Mouse (Mus musculus): Measurements from ENCODE around the gene C530025M09Rik. TPM values are rescaled to one million over a fixed set of nuclear protein-coding genes. Genes with fewer than 3 reads are reported as not detected.

The C530025M09Rik gene
- polyA plus RNA-seq, 1 experiment from 2014 or later = 0.36 TPM

DNA sequence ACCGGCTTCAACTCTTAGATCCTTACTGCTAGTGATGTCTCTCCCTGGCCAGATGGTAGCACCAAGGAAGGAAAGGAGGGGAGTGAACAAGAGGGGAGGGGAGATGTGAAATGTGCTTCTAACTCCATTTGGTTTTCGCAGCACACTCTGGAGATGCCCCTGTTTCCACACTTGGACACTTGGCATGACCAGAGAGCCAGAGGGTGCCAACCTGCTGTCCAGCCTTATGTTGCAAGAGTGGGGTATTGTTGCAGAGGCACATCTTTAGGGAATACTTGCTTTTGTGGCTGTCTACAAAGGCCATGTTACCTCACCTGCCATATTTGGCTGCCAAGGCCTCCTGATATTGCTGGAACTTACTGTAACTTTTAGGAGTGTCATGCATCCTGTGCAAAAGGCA lies 8.7 kb upstream of the C530025M09Rik start:
- Histone ChIP-seq H3K4me2 (replicated peaks; ENCODE audit: low read depth, low read length) (no peak overlapping the region), H3K27me3 (ENCODE audit: control insufficient read depth, insufficient read depth, low read length) (no peaks in the 10 kb centered on the region), H3K9ac (ENCODE audit: low read depth, low read length) (no peak overlapping the region), H3K9me3 (ENCODE audit: control insufficient read depth, low read length) (no peaks in the 10 kb centered on the region), H3K27ac (ENCODE audit: low read depth, low read length) (no peak overlapping the region), H3K36me3 (ENCODE audit: control insufficient read depth, insufficient read depth, low read length) (no peaks in the 10 kb centered on the region), H3K4me1 (replicated peaks; ENCODE audit: control insufficient read depth, insufficient read depth, low read length) (no peaks in the 10 kb centered on the region), H3K4me3 (ENCODE audit: low read depth, low read length) (no peak overlapping the region)
- no peak for DNase-seq (ENCODE audit: low spot score)
- no peak for ATAC-seq (ENCODE audit: low FRiP score)
- 84% methylated on average over 2 of the region's 2 CpGs for WGBS

GRCm38 (mm10) chr2:149836471-149837135 lies 5.6 kb upstream of the C530025M09Rik start:
- Histone ChIP-seq H3K9me3 (ENCODE audit: control insufficient read depth, low read length) (no peaks in the 10 kb centered on the region), H3K27ac (ENCODE audit: low read depth, low read length) (no peak overlapping the region), H3K4me2 (replicated peaks; ENCODE audit: low read depth, low read length) (no peak overlapping the region), H3K36me3 (ENCODE audit: control insufficient read depth, insufficient read depth, low read length) (no peaks in the 10 kb centered on the region), H3K4me1 (replicated peaks; ENCODE audit: control insufficient read depth, insufficient read depth, low read length) (no peaks in the 10 kb centered on the region), H3K4me3 (ENCODE audit: low read depth, low read length) (no peak overlapping the region), H3K27me3 (ENCODE audit: control insufficient read depth, insufficient read depth, low read length) (peaks cover 11% of the 10 kb centered on the region), H3K9ac (ENCODE audit: low read depth, low read length) (no peak overlapping the region)
- no peak for DNase-seq (ENCODE audit: low spot score)
- no peak for ATAC-seq (ENCODE audit: low FRiP score)
- WGBS = 83% methylated on average over 2 of the region's 2 CpGs

GRCm38 (mm10) chr2:149835091-149835490 lies 4.1 kb upstream of the C530025M09Rik start:
- no peak overlapping the region for H3K9ac ChIP-seq (ENCODE audit: low read depth, low read length)
- H3K4me2 ChIP-seq (replicated peaks; ENCODE audit: low read depth, low read length) = no peak overlapping the region
- WGBS = 95% methylated on average over 1 of the region's 1 CpGs

GRCm38 (mm10) chr2:149832301-149832700 lies 1.3 kb upstream of the C530025M09Rik start:
- Histone ChIP-seq H3K9me3 (ENCODE audit: control insufficient read depth, low read length) (no peaks in the 10 kb centered on the region), H3K27me3 (ENCODE audit: control insufficient read depth, insufficient read depth, low read length) (peaks cover 21% of the 10 kb centered on the region), H3K4me3 (ENCODE audit: low read depth, low read length) (0 out of 2 replicates have a peak overlapping the region, but pooled peaks have one; percentile 60), H3K4me2 (replicated peaks; ENCODE audit: low read depth, low read length) (peak overlapping the region; percentile 97), H3K27ac (ENCODE audit: low read depth, low read length) (no peak overlapping the region), H3K9ac (ENCODE audit: low read depth, low read length) (no peak overlapping the region), H3K4me1 (replicated peaks; ENCODE audit: control insufficient read depth, insufficient read depth, low read length) (no peaks in the 10 kb centered on the region), H3K36me3 (ENCODE audit: control insufficient read depth, insufficient read depth, low read length) (no peaks in the 10 kb centered on the region)
- ATAC-seq (ENCODE audit: low FRiP score) = no peak
- peak; percentile 18 for DNase-seq (ENCODE audit: low spot score)
- 4% methylated on average over 5 of the region's 5 CpGs for WGBS

More at GRCm38 (mm10) chr2:149835091-149835490, 4.1 kb upstream of the C530025M09Rik start:
- Histone ChIP-seq H3K27me3 (ENCODE audit: control insufficient read depth, insufficient read depth, low read length) (peaks cover 21% of the 10 kb centered on the region), H3K4me3 (ENCODE audit: low read depth, low read length) (no peak overlapping the region), H3K9me3 (ENCODE audit: control insufficient read depth, low read length) (no peaks in the 10 kb centered on the region), H3K4me1 (replicated peaks; ENCODE audit: control insufficient read depth, insufficient read depth, low read length) (no peaks in the 10 kb centered on the region), H3K36me3 (ENCODE audit: control insufficient read depth, insufficient read depth, low read length) (no peaks in the 10 kb centered on the region), H3K27ac (ENCODE audit: low read depth, low read length) (no peak overlapping the region)
- ATAC-seq (ENCODE audit: low FRiP score) = no peak
- DNase-seq (ENCODE audit: low spot score) = no peak

GRCm38 (mm10) chr2:149831459-149832245 lies 639 bp upstream of the C530025M09Rik start:
- DNase-seq (ENCODE audit: low spot score) (peak; percentile 54), ATAC-seq (ENCODE audit: low FRiP score) (peak; percentile 19)
- no peak overlapping the region for H3K27ac ChIP-seq (ENCODE audit: low read depth, low read length)
- H3K9ac ChIP-seq (ENCODE audit: low read depth, low read length) = peak overlapping the region; percentile 66
- H3K4me3 ChIP-seq (ENCODE audit: low read depth, low read length) = peak overlapping the region; percentile 60
- no peaks in the 10 kb centered on the region for H3K4me1 ChIP-seq (replicated peaks; ENCODE audit: control insufficient read depth, insufficient read depth, low read length)
- H3K9me3 ChIP-seq (ENCODE audit: control insufficient read depth, low read length) = no peaks in the 10 kb centered on the region
- H3K27me3 ChIP-seq (ENCODE audit: control insufficient read depth, insufficient read depth, low read length) = peaks cover 21% of the 10 kb centered on the region
- H3K4me2 ChIP-seq (replicated peaks; ENCODE audit: low read depth, low read length) = peak overlapping the region; percentile 97
- WGBS = 1% methylated on average over 29 of the region's 29 CpGs
- H3K36me3 ChIP-seq (ENCODE audit: control insufficient read depth, insufficient read depth, low read length) = no peaks in the 10 kb centered on the region

- Histone ChIP-seq H3K9ac (ENCODE audit: low read depth, low read length) (peak overlapping the region; percentile 66), H3K4me2 (replicated peaks; ENCODE audit: low read depth, low read length) (peak overlapping the region; percentile 97), H3K4me1 (replicated peaks; ENCODE audit: control insufficient read depth, insufficient read depth, low read length) (no peaks in the 10 kb centered on the region), H3K27ac (ENCODE audit: low read depth, low read length) (no peak overlapping the region), H3K4me3 (ENCODE audit: low read depth, low read length) (peak overlapping the region; percentile 60), H3K9me3 (ENCODE audit: control insufficient read depth, low read length) (no peaks in the 10 kb centered on the region), H3K27me3 (ENCODE audit: control insufficient read depth, insufficient read depth, low read length) (peaks cover 21% of the 10 kb centered on the region), H3K36me3 (ENCODE audit: control insufficient read depth, insufficient read depth, low read length) (no peaks in the 10 kb centered on the region)
- peak; percentile 73 for DNase-seq (ENCODE audit: low spot score)
- under 1% methylated on average over 26 of the region's 26 CpGs for WGBS
- peak; percentile 29 for ATAC-seq (ENCODE audit: low FRiP score)
Measured at GRCm38 (mm10) chr2:149829955-149830535, 968 bp downstream of the C530025M09Rik start.

GRCm38 (mm10) chr2:149828911-149829310 lies 2.1 kb downstream of the C530025M09Rik start, which contains the start of gene Syndig1:
Gene Syndig1, plus strand, starts transcription at chr2:149829211.
- no peak for ATAC-seq (ENCODE audit: low FRiP score)
- Histone ChIP-seq H3K36me3 (ENCODE audit: control insufficient read depth, insufficient read depth, low read length) (no peaks in the 10 kb centered on the region), H3K27ac (ENCODE audit: low read depth, low read length) (no peak within 1 kb of the TSS), H3K9me3 (ENCODE audit: control insufficient read depth, low read length) (no peaks in the 10 kb centered on the region), H3K27me3 (ENCODE audit: control insufficient read depth, insufficient read depth, low read length) (peaks cover 21% of the 10 kb centered on the region), H3K4me3 (ENCODE audit: low read depth, low read length) (peak within 1 kb of the TSS; percentile 60), H3K9ac (ENCODE audit: low read depth, low read length) (peak within 1 kb of the TSS; percentile 66), H3K4me1 (replicated peaks; ENCODE audit: control insufficient read depth, insufficient read depth, low read length) (no peaks in the 10 kb centered on the region), H3K4me2 (replicated peaks; ENCODE audit: low read depth, low read length) (peak within 1 kb of the TSS; percentile 97)
- DNase-seq (ENCODE audit: low spot score) = peak; percentile 4
- 91% methylated on average over 2 of the region's 2 CpGs for WGBS

GRCm38 (mm10) chr2:149820201-149820600 lies 10.8 kb downstream of the C530025M09Rik start:
- WGBS = 30% methylated on average over 2 of the region's 2 CpGs
- H3K4me1 ChIP-seq (replicated peaks; ENCODE audit: control insufficient read depth, insufficient read depth, low read length) = no peaks in the 10 kb centered on the region
- DNase-seq (ENCODE audit: low spot score) = no peak
- H3K27me3 ChIP-seq (ENCODE audit: control insufficient read depth, insufficient read depth, low read length) = no peaks in the 10 kb centered on the region
- H3K27ac ChIP-seq (ENCODE audit: low read depth, low read length) = no peak overlapping the region
- H3K9ac ChIP-seq (ENCODE audit: low read depth, low read length) = no peak overlapping the region
- no peak for ATAC-seq (ENCODE audit: low FRiP score)
- no peak overlapping the region for H3K4me2 ChIP-seq (replicated peaks; ENCODE audit: low read depth, low read length)
- no peaks in the 10 kb centered on the region for H3K9me3 ChIP-seq (ENCODE audit: control insufficient read depth, low read length)
- H3K4me3 ChIP-seq (ENCODE audit: low read depth, low read length) = no peak overlapping the region
- H3K36me3 ChIP-seq (ENCODE audit: control insufficient read depth, insufficient read depth, low read length) = no peaks in the 10 kb centered on the region

All from hindbrain, embryonic 11.5 days (tissue).